Mouse (Mus musculus): ENCODE results near the gene Rhcg.

DNA sequence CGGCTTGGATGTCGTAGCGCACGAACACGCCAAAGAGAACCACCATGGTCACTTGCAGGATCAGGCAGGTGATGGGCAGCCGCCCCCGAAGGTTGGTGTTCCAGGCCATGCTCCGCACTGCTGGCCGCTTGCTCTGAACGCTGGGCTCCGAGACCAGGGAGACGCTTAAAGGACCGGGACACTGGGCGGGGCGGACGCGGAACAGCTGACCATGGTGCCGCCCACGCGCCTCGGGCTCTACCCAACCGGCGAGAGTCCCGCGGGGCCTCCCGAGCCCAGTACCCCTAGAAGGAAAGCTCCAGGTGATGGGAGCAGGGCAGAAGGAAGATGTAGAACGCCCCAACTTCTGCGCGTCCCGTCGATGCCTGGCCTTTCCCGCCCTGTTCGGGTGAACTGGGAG lies at the start of gene Rhcg:
- no peak for TF ChIP-seq CTCF (IDR thresholded peaks at IDR 0.05; ENCODE audit: borderline replicate concordance, insufficient read depth, low read length)
- TF ChIP-seq POLR2A (IDR thresholded peaks at IDR 0.05; ENCODE audit: low read depth, low read length), result no peak

Data from embryonic fibroblast, embryonic 13.5 days (primary cell).